Comparison of ENCODE assay signal across 27 mouse cellular contexts in the genomic region with DNA sequence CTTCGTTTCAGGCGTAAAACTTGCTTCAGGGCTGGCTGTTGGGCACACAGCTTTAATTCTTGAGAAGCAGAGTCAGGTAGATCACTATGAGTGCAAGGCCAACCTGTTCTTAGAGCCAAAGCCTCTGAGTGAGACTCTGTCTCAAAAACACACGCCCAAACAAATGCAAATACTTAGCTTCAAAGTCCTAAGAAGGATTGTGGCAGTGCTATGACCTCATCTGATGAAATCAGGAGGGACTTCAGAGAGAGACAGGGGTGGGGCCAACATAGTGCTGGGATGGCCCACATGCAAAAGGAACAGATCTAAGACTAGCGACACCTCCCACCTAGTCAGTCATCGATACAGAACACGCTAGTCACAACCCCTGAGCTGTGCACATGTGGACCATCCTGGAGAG.
"Had no signal": no experiment of that assay in that cellular context is flagged by ENCODE, and none has a peak within 500 bp of the region (broad histone marks: within the 10 kb centered on the region; RNA-seq: fewer than 3 reads in every experiment).

No protein-coding gene starts in this region.

- ATAC-seq: hindbrain, embryonic 16.5 days; inflammation-experienced regulatory T-cells, adult 6 months; intestine, embryonic 15.5 days; intestine, postnatal 0 days; liver, embryonic 12.5 days had no signal

- H3K9me3 ChIP-seq: heart, embryonic 10.5 days; heart, embryonic 12.5 days; hindbrain, embryonic 10.5 days; hindbrain, embryonic 12.5 days; intestine, embryonic 15.5 days; limb, embryonic 13.5 days; limb, embryonic 15.5 days; liver, embryonic 12.5 days had no signal

- H3K9ac ChIP-seq: heart, embryonic 12.5 days; hindbrain, embryonic 12.5 days; hindbrain, embryonic 14.5 days; intestine, embryonic 15.5 days; limb, embryonic 13.5 days; limb, embryonic 15.5 days; liver, embryonic 12.5 days; liver, embryonic 14.5 days had no signal

- H3K36me3 ChIP-seq: heart, embryonic 10.5 days; heart, embryonic 12.5 days; hindbrain, embryonic 10.5 days; hindbrain, embryonic 12.5 days; intestine, embryonic 15.5 days; limb, embryonic 13.5 days; limb, embryonic 15.5 days; liver, embryonic 12.5 days had no signal

- H3K27me3 ChIP-seq: heart, embryonic 12.5 days; intestine, embryonic 15.5 days; limb, embryonic 13.5 days; limb, embryonic 15.5 days had no signal

- H3K4me2 ChIP-seq: heart, embryonic 12.5 days; hindbrain, embryonic 12.5 days; hindbrain, embryonic 14.5 days; intestine, embryonic 15.5 days; limb, embryonic 13.5 days; limb, embryonic 15.5 days; liver, embryonic 12.5 days had no signal

- H3K4me1 ChIP-seq: liver, embryonic 12.5 days had no signal

- H3K27ac ChIP-seq: gastrocnemius, adult 2 months; heart, embryonic 10.5 days; hindbrain, embryonic 10.5 days; hindbrain, embryonic 12.5 days; hindbrain, embryonic 14.5 days; intestine, embryonic 15.5 days; layer of hippocampus, adult 2 months; left cerebral cortex, adult 2 months; limb, embryonic 13.5 days; limb, embryonic 15.5 days; liver, embryonic 12.5 days; liver, embryonic 14.5 days had no signal

- H3K4me3 ChIP-seq: gastrocnemius, adult 2 months; heart, embryonic 10.5 days; heart, embryonic 12.5 days; hindbrain, embryonic 10.5 days; hindbrain, embryonic 12.5 days; intestine, embryonic 15.5 days; layer of hippocampus, adult 2 months; left cerebral cortex, adult 2 months; limb, embryonic 13.5 days; limb, embryonic 15.5 days; liver, embryonic 12.5 days had no signal

- DNase-seq: gastrocnemius, adult 2 months; gastrocnemius, postnatal 10 days; gastrocnemius, postnatal 25 days; heart, adult 18-20 months; heart, postnatal 10 days; heart, postnatal 4 days; kidney, adult 18-20 months; kidney, adult 8-10 months; kidney, postnatal 10 days; kidney, postnatal 25 days; kidney, postnatal 4 days; left cerebral cortex, postnatal 4 days had no signal
